Mouse (Mus musculus): Measurements from ENCODE around the gene Gltp. TPM values are rescaled to one million over a fixed set of nuclear protein-coding genes. Genes with fewer than 3 reads are reported as not detected.

Gltp gene
- polyA plus RNA-seq, 1 experiment from 2014 or later, result 64.5 TPM

DNA sequence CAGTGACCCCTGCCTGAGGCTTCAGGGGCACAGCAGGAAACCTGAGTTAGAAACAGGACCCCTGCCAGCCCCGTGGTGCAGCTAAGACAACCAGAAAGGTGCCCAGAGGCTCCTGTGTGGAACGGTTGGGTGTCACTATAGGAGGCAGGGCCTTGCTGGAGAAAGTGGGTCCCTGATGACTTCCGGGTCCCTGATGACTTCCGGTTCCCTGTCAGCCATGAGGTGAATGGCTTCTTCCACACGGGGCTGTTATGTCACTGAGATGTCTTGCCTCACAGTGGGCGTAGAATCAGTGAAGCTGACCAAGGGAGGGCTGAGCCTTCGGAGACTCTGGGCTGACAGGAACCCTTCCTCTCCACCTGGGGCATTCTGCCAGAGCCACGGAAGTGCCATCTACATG lies 16.2 kb downstream of the Gltp start:
- ATAC-seq (ENCODE audit: low FRiP score, low TSS enrichment), result no peak
- 79% methylated on average over 8 of the region's 8 CpGs for WGBS
- H3K36me3 ChIP-seq (ENCODE audit: control insufficient read depth, insufficient read depth, low read length), result peaks cover 12% of the 10 kb centered on the region; the same call in 1 of the 2 replicates
- H3K27ac ChIP-seq (ENCODE audit: low read depth, low read length), result no peak overlapping the region
- H3K4me2 ChIP-seq (replicated peaks; ENCODE audit: low read depth, low read length), result no peak overlapping the region
- no peaks in the 10 kb centered on the region for H3K27me3 ChIP-seq (ENCODE audit: control insufficient read depth, insufficient read depth, low read length)
- H3K9ac ChIP-seq (ENCODE audit: low read depth, low read length), result no peak overlapping the region
- H3K4me3 ChIP-seq (ENCODE audit: low read length), result no peak overlapping the region
- no peaks in the 10 kb centered on the region for H3K9me3 ChIP-seq (ENCODE audit: control insufficient read depth, low read length)
- no peaks in the 10 kb centered on the region for H3K4me1 ChIP-seq (ENCODE audit: control insufficient read depth, insufficient read depth, low read length)

DNA sequence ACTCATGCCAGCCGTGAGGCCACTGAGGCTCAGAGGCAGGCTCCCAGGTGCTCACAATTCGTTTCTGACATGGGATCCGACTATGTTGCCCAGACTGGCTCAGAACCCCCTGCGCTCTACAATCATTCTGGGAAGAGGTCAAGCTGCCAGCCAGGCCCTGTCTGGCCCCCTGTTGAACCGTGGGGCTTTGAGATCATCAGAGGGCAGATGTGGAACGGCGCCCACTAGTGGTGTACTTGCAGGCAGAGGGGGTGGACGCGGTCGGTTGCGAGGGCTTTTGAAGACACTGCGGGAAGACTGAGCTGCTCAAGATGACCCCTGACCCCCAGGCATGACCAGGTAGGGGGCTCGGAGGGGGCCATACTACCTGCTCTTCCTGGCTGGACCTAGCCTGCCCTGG lies 17.7 kb downstream of the Gltp start:
- no peak for ATAC-seq (ENCODE audit: low FRiP score, low TSS enrichment)
- H3K27ac ChIP-seq (ENCODE audit: low read depth, low read length), result no peak overlapping the region
- H3K27me3 ChIP-seq (ENCODE audit: control insufficient read depth, insufficient read depth, low read length), result no peaks in the 10 kb centered on the region
- no peak overlapping the region for H3K4me2 ChIP-seq (replicated peaks; ENCODE audit: low read depth, low read length)
- H3K4me1 ChIP-seq (ENCODE audit: control insufficient read depth, insufficient read depth, low read length), result no peaks in the 10 kb centered on the region
- H3K9me3 ChIP-seq (ENCODE audit: control insufficient read depth, low read length), result no peaks in the 10 kb centered on the region
- 88% methylated on average over 13 of the region's 13 CpGs for WGBS
- H3K9ac ChIP-seq (ENCODE audit: low read depth, low read length), result no peak overlapping the region
- no peak overlapping the region for H3K4me3 ChIP-seq (ENCODE audit: low read length)
- peaks cover 12% of the 10 kb centered on the region; the same call in 1 of the 2 replicates for H3K36me3 ChIP-seq (ENCODE audit: control insufficient read depth, insufficient read depth, low read length)

DNA sequence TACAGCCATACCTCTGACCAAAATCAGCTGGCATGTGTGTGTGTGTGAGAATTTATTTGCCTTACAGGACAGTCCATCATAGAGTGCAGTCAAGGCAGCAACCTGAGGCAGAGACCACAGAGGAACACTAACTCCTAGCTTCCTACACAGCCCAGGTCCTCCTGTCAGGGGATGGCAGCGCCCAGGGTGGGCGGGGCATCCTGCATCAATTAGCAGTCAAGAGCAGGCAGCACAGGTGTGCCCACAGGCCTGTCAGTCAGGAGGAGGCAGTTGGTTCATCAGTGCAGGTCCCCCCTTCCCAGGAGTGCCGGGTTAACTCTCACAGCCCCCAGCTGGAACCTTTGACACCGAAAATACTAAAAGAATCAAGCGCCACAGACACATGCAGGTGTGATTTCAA lies 21.8 kb downstream of the Gltp start:
- Histone ChIP-seq H3K9me3 (ENCODE audit: control insufficient read depth, low read length) (no peaks in the 10 kb centered on the region), H3K4me3 (ENCODE audit: low read length) (no peak overlapping the region), H3K4me1 (ENCODE audit: control insufficient read depth, insufficient read depth, low read length) (no peaks in the 10 kb centered on the region), H3K27ac (ENCODE audit: low read depth, low read length) (no peak overlapping the region), H3K36me3 (ENCODE audit: control insufficient read depth, insufficient read depth, low read length) (peaks cover 8% of the 10 kb centered on the region; the same call in 1 of the 2 replicates), H3K4me2 (replicated peaks; ENCODE audit: low read depth, low read length) (no peak overlapping the region), H3K27me3 (ENCODE audit: control insufficient read depth, insufficient read depth, low read length) (no peaks in the 10 kb centered on the region), H3K9ac (ENCODE audit: low read depth, low read length) (no peak overlapping the region)
- no peak for ATAC-seq (ENCODE audit: low FRiP score, low TSS enrichment)
- WGBS, result 89% methylated on average over 5 of the region's 5 CpGs

DNA sequence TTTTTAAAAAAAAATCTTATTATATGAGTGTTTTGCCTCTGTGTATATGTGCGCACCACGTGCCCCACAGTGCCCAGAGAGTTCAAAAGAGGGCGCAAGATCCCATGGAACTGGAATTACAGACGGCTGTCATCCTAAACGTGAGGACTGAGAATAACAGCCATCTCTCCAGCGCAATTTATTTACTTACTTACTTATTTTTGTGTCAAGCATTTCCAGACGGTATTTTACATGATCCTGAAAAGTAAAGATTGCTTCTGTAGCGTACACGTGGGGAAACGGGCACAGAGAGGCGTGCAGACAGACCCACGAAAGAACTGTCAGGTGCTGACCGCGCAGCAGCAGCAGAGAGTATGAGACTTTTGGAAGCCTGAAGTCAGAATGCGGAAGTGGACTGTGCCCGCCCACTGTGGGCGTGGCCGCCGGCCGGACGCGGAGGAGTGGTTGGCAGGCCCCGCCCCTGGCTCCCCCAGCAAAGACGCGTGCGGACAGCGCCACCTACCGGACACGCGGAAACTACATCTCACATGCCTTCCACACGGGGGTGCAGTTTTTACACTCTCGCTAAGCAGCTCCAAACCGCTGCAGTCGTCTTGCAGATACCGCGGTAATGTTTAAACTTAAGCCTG lies 23.4 kb downstream of the Gltp start:
- WGBS, result 4% methylated on average over 36 of the region's 36 CpGs
- ATAC-seq (ENCODE audit: low FRiP score, low TSS enrichment), result peak; percentile 93
- H3K36me3 ChIP-seq (ENCODE audit: control insufficient read depth, insufficient read depth, low read length), result 0 out of 2 replicates have a peak, but pooled peaks cover 3% of the 10 kb centered on the region

DNA sequence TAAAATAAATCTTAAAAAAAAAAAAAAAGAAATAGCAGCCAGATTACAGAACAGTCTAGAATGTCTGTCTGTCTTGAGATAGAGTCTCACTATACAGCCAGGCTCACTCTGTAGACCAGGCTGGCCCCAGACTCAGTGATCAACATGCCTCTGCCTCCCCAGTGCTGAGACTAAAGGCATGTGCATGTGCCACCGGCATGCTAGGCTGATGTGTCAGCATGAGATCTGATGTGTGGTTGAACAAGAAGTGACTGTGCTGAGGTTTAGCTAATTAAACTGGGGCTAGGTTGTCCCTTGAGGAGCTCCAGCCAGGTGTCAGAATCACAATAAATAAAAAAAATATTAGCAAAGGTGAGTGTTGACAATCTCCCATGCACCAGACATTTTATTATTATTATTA lies 24.1 kb downstream of the Gltp start:
- 68% methylated on average over 1 of the region's 1 CpGs for WGBS
- H3K27ac ChIP-seq (ENCODE audit: low read depth, low read length), result no peak overlapping the region

More for the DNA sequence above, 23.4 kb downstream of the Gltp start:
- H3K4me3 ChIP-seq (ENCODE audit: low read length), result peak overlapping the region; percentile 27
- H3K27me3 ChIP-seq (ENCODE audit: control insufficient read depth, insufficient read depth, low read length), result no peaks in the 10 kb centered on the region
- no peaks in the 10 kb centered on the region for H3K4me1 ChIP-seq (ENCODE audit: control insufficient read depth, insufficient read depth, low read length)
- H3K4me2 ChIP-seq (replicated peaks; ENCODE audit: low read depth, low read length), result peak overlapping the region; percentile 43
- no peaks in the 10 kb centered on the region for H3K9me3 ChIP-seq (ENCODE audit: control insufficient read depth, low read length)
- H3K27ac ChIP-seq (ENCODE audit: low read depth, low read length), result no peak overlapping the region
- peak overlapping the region; percentile 23; the same call in 1 of the 2 replicates for H3K9ac ChIP-seq (ENCODE audit: low read depth, low read length)

DNA sequence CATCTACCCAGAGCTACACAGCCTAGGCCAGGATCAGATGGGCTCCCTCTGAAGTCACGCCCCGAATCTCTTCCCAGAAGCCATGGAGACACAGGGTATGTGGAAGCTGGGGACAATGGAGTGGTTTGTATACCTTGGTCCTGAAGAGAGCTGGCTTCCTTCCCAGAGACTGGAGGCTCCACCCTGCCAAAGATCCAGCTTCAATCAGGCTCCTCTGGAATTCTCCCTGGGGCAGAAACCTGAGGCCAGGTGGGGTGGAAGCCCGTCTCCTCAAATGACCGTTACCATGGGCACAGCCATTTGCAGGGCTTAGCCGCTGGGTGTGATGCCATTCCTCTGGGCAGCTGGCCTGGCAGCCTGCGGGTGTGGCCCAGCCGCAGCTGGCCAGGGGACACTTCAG lies 26.0 kb downstream of the Gltp start:
- peak; percentile 13; the same call in 1 of the 2 replicates for ATAC-seq (ENCODE audit: low FRiP score, low TSS enrichment)
- Histone ChIP-seq H3K27me3 (ENCODE audit: control insufficient read depth, insufficient read depth, low read length) (no peaks in the 10 kb centered on the region), H3K27ac (ENCODE audit: low read depth, low read length) (no peak overlapping the region), H3K36me3 (ENCODE audit: control insufficient read depth, insufficient read depth, low read length) (no peaks in the 10 kb centered on the region), H3K9ac (ENCODE audit: low read depth, low read length) (no peak overlapping the region), H3K4me3 (ENCODE audit: low read length) (no peak overlapping the region), H3K4me2 (replicated peaks; ENCODE audit: low read depth, low read length) (no peak overlapping the region), H3K4me1 (ENCODE audit: control insufficient read depth, insufficient read depth, low read length) (no peaks in the 10 kb centered on the region), H3K9me3 (ENCODE audit: control insufficient read depth, low read length) (no peaks in the 10 kb centered on the region)
- 59% methylated on average over 7 of the region's 7 CpGs for WGBS

More for the DNA sequence above, 24.1 kb downstream of the Gltp start:
- Histone ChIP-seq H3K9me3 (ENCODE audit: control insufficient read depth, low read length) (no peaks in the 10 kb centered on the region), H3K27me3 (ENCODE audit: control insufficient read depth, insufficient read depth, low read length) (no peaks in the 10 kb centered on the region), H3K4me3 (ENCODE audit: low read length) (no peak overlapping the region), H3K9ac (ENCODE audit: low read depth, low read length) (no peak overlapping the region), H3K4me2 (replicated peaks; ENCODE audit: low read depth, low read length) (no peak overlapping the region), H3K4me1 (ENCODE audit: control insufficient read depth, insufficient read depth, low read length) (no peaks in the 10 kb centered on the region), H3K36me3 (ENCODE audit: control insufficient read depth, insufficient read depth, low read length) (0 out of 2 replicates have a peak, but pooled peaks cover 3% of the 10 kb centered on the region)
- ATAC-seq (ENCODE audit: low FRiP score, low TSS enrichment), result no peak

DNA sequence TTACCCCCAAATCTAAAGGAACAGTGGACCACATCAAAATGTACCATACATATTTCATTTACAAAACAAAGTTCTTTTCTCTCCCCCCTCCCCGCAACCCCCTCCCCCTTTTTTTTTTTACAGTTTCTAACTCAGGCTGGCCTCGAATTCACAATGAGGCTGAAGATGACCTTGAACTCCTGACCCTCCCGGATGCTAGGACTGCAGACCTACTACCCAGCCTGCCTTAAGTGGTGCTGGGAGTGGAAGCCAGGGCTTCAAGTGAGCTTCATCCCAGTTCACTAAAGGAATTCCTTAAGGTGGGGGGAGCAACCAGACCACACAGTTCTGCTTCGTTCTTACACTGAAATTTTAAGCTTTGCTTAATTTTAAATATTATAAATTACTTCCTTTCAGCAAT lies 26.6 kb downstream of the Gltp start:
- Histone ChIP-seq H3K27ac (ENCODE audit: low read depth, low read length) (no peak overlapping the region), H3K4me1 (ENCODE audit: control insufficient read depth, insufficient read depth, low read length) (no peaks in the 10 kb centered on the region), H3K9ac (ENCODE audit: low read depth, low read length) (no peak overlapping the region), H3K27me3 (ENCODE audit: control insufficient read depth, insufficient read depth, low read length) (peaks cover under 1% of the 10 kb centered on the region; the same call in 1 of the 2 replicates), H3K4me2 (replicated peaks; ENCODE audit: low read depth, low read length) (no peak overlapping the region), H3K36me3 (ENCODE audit: control insufficient read depth, insufficient read depth, low read length) (no peaks in the 10 kb centered on the region), H3K9me3 (ENCODE audit: control insufficient read depth, low read length) (no peaks in the 10 kb centered on the region), H3K4me3 (ENCODE audit: low read length) (no peak overlapping the region)
- WGBS, result 77% methylated on average over 4 of the region's 4 CpGs
- no peak for ATAC-seq (ENCODE audit: low FRiP score, low TSS enrichment)

DNA sequence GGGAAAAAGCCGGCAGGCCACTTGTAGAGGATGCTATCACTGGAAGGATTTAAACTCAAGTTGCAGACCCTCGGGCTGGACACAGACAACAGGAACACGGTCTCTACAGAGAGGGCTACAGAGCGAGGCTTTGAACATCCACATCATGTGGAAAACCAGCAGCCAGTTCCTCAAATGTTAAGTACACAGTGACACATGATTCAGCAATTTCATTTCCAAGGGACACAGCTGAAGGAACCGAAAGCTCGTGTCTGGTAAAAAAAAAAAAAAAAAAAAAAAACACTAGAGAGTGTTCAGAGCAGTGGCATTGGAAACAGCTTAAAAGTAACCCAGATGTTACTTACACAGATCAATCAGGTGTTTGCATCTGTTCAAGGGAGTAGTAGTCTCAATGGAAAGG lies 29.8 kb downstream of the Gltp start:
- Histone ChIP-seq H3K4me2 (replicated peaks; ENCODE audit: low read depth, low read length) (no peak overlapping the region), H3K9me3 (ENCODE audit: control insufficient read depth, low read length) (no peaks in the 10 kb centered on the region), H3K4me3 (ENCODE audit: low read length) (no peak overlapping the region), H3K36me3 (ENCODE audit: control insufficient read depth, insufficient read depth, low read length) (no peaks in the 10 kb centered on the region), H3K4me1 (ENCODE audit: control insufficient read depth, insufficient read depth, low read length) (peaks cover 12% of the 10 kb centered on the region; the same call in 1 of the 2 replicates), H3K27me3 (ENCODE audit: control insufficient read depth, insufficient read depth, low read length) (peaks cover 27% of the 10 kb centered on the region), H3K9ac (ENCODE audit: low read depth, low read length) (no peak overlapping the region), H3K27ac (ENCODE audit: low read depth, low read length) (no peak overlapping the region)
- ATAC-seq (ENCODE audit: low FRiP score, low TSS enrichment), result no peak
- WGBS, result 65% methylated on average over 6 of the region's 6 CpGs

DNA sequence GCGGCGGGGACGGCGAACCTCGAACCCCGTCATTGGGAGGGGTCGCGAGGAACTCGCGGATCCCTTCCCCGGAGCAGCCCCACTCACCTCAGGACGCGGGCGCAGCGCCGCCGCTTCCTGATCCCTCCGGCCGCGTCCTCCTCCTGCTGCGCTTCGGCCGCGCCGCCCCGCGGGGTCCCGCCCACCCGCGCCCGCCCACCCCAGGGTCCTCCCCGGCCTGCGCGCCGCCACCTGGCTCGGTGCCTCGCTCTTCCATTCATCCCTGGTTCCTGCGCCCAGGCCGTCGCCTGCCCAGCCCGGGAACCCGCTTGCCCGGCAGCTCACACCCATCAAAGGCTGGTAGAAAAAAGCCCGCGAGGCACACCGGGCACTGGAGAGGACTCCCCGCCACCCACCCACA lies 32.5 kb downstream of the Gltp start, which contains the start of gene Trpv4:
Gene Trpv4 (minus strand): TSS at position 167 of the 400 bp plus-strand sequence.
- H3K9me3 ChIP-seq (ENCODE audit: control insufficient read depth, low read length), result no peaks in the 10 kb centered on the region
- peak within 1 kb of the TSS; percentile 65 for H3K9ac ChIP-seq (ENCODE audit: low read depth, low read length)
- no peaks in the 10 kb centered on the region for H3K36me3 ChIP-seq (ENCODE audit: control insufficient read depth, insufficient read depth, low read length)
- peak within 1 kb of the TSS; percentile 58 for H3K4me3 ChIP-seq (ENCODE audit: low read length)
- WGBS, result under 1% methylated on average over 37 of the region's 47 CpGs
- peak within 1 kb of the TSS; percentile 95 for H3K4me2 ChIP-seq (replicated peaks; ENCODE audit: low read depth, low read length)
- peaks cover 27% of the 10 kb centered on the region for H3K27me3 ChIP-seq (ENCODE audit: control insufficient read depth, insufficient read depth, low read length)
- H3K4me1 ChIP-seq (ENCODE audit: control insufficient read depth, insufficient read depth, low read length), result peaks cover 15% of the 10 kb centered on the region; the same call in 1 of the 2 replicates
- no peak within 1 kb of the TSS for H3K27ac ChIP-seq (ENCODE audit: low read depth, low read length)
- ATAC-seq (ENCODE audit: low FRiP score, low TSS enrichment), result peak; percentile 16; the same call in 1 of the 2 replicates

Measured in kidney, embryonic 14.5 days (tissue).